Mouse (Mus musculus): ENCODE results near the gene Relch. TPM values are rescaled to one million over a fixed set of nuclear protein-coding genes. Genes with fewer than 3 reads are reported as not detected.

Gene Relch
- total and polyA plus RNA-seq, 2 experiments from 2014 or later = 50.5 to 66.7 TPM

DNA sequence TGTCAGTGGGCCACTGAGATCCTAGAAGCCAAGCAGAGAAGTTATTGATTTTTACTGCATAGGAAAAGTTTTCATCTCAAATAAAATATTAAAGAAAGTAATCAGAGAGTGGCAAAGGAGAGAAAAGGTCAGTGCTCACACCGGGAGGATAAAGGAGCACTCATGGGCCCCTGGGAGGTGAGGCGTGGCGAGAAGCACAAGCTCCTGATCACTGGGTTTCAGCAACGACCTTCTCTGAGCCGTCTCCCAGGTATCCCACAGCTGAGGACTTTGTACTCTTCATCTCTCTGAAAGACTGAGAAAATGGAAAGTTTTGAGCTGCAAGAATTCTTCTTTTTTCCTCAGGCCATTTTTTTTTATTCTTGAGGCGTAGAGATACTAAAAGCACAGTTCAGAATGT, 131.0 kb downstream of the Relch start:
- WGBS = 74% methylated on average over 6 of the region's 6 CpGs
- H3K4me3 ChIP-seq (ENCODE audit: low read depth, low read length) = no peak overlapping the region
- no peaks in the 10 kb centered on the region for H3K4me1 ChIP-seq (ENCODE audit: insufficient read depth, low read length)
- no peak for TF ChIP-seq CTCF (IDR thresholded peaks at IDR 0.05)
- H3K9me3 ChIP-seq (ENCODE audit: low read length) = no peaks in the 10 kb centered on the region
- H3K4me2 ChIP-seq (ENCODE audit: low read depth, low read length, poor library complexity, severe bottlenecking) = no peak overlapping the region
- no peaks in the 10 kb centered on the region for H3K36me3 ChIP-seq (ENCODE audit: insufficient read depth, low read length)
- no peak for ATAC-seq (ENCODE audit: low FRiP score)
- H3K27ac ChIP-seq (ENCODE audit: low read depth, low read length) = no peak overlapping the region
- DNase-seq (ENCODE audit: low spot score) = no peak
- no peak overlapping the region for H3K9ac ChIP-seq (replicated peaks; ENCODE audit: low read length, poor library complexity, severe bottlenecking)
- H3K27me3 ChIP-seq (ENCODE audit: insufficient read depth, low read length) = no peaks in the 10 kb centered on the region

DNA sequence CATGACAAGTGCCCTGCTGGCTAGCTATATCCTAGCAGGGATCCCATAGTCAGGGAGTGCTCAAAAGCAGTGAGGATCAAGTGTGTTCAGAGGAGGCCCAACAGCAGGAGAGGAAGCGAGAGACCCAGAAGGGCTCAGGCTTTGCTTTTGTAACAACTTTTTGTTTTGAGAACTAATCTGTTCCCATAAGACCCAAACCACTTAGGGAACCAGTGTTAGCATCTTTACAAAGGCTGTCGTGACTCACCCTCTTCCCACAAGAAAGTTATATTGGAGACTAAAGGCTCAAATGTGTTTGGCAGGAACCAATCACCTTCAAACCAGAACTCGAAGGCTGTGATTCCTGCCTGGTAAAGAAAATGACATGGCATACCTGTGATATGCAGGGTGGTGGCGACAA, 132.0 kb downstream of the Relch start:
- no peaks in the 10 kb centered on the region for H3K9me3 ChIP-seq (ENCODE audit: low read length)
- no peak overlapping the region for H3K27ac ChIP-seq (ENCODE audit: low read depth, low read length)
- no peaks in the 10 kb centered on the region for H3K36me3 ChIP-seq (ENCODE audit: insufficient read depth, low read length)
- DNase-seq (ENCODE audit: low spot score) (no peak), ATAC-seq (ENCODE audit: low FRiP score) (no peak)
- no peak overlapping the region for H3K4me2 ChIP-seq (ENCODE audit: low read depth, low read length, poor library complexity, severe bottlenecking)
- H3K9ac ChIP-seq (replicated peaks; ENCODE audit: low read length, poor library complexity, severe bottlenecking) = no peak overlapping the region
- H3K4me3 ChIP-seq (ENCODE audit: low read depth, low read length) = no peak overlapping the region
- 83% methylated on average over 4 of the region's 4 CpGs for WGBS
- TF ChIP-seq CTCF (IDR thresholded peaks at IDR 0.05) = no peak
- H3K4me1 ChIP-seq (ENCODE audit: insufficient read depth, low read length) = no peaks in the 10 kb centered on the region
- no peaks in the 10 kb centered on the region for H3K27me3 ChIP-seq (ENCODE audit: insufficient read depth, low read length)

DNA sequence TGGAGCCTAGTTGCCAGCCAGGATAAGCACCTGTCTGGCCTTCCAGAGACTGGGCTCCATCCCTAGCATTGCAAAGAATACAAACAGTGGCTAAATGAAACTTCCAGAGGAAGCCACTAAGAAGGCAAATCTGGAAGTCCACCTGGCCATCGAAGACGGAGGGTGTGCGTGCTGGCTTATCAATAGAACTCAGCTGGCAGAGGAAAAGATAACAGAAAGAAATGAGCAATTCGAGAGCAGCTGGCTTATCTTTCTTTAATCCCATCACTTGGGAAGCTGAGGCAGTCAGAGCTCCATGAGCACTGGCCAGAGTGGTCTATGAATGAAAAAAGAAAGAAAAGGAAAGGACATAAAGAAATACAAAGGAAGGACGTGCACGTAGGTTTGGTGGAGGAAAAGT, 136.9 kb downstream of the Relch start:
- no peak for TF ChIP-seq CTCF (IDR thresholded peaks at IDR 0.05)
- no peaks in the 10 kb centered on the region for H3K36me3 ChIP-seq (ENCODE audit: insufficient read depth, low read length)
- no peak overlapping the region for H3K4me3 ChIP-seq (ENCODE audit: low read depth, low read length)
- WGBS = 82% methylated on average over 6 of the region's 6 CpGs
- no peak overlapping the region for H3K9ac ChIP-seq (replicated peaks; ENCODE audit: low read length, poor library complexity, severe bottlenecking)
- H3K4me1 ChIP-seq (ENCODE audit: insufficient read depth, low read length) = no peaks in the 10 kb centered on the region
- H3K27ac ChIP-seq (ENCODE audit: low read depth, low read length) = no peak overlapping the region
- H3K9me3 ChIP-seq (ENCODE audit: low read length) = no peaks in the 10 kb centered on the region
- DNase-seq (ENCODE audit: low spot score) (no peak), ATAC-seq (ENCODE audit: low FRiP score) (no peak)
- H3K27me3 ChIP-seq (ENCODE audit: insufficient read depth, low read length) = no peaks in the 10 kb centered on the region
- H3K4me2 ChIP-seq (ENCODE audit: low read depth, low read length, poor library complexity, severe bottlenecking) = no peak overlapping the region

- no peak for DNase-seq (ENCODE audit: low spot score)
Observed at GRCm38 (mm10) chr1:105801252-105801651, 137.6 kb downstream of the Relch start.

GRCm38 (mm10) chr1:105802941-105803340, 139.3 kb downstream of the Relch start:
- no peak for TF ChIP-seq CTCF (IDR thresholded peaks at IDR 0.05)
- no peak overlapping the region for H3K4me3 ChIP-seq (ENCODE audit: low read depth, low read length)
- no peak overlapping the region for H3K9ac ChIP-seq (replicated peaks; ENCODE audit: low read length, poor library complexity, severe bottlenecking)
- no peaks in the 10 kb centered on the region for H3K27me3 ChIP-seq (ENCODE audit: insufficient read depth, low read length)
- H3K9me3 ChIP-seq (ENCODE audit: low read length) = no peaks in the 10 kb centered on the region
- no peaks in the 10 kb centered on the region for H3K36me3 ChIP-seq (ENCODE audit: insufficient read depth, low read length)
- DNase-seq (ENCODE audit: low spot score) = no peak
- H3K4me1 ChIP-seq (ENCODE audit: insufficient read depth, low read length) = no peaks in the 10 kb centered on the region
- no peak overlapping the region for H3K27ac ChIP-seq (ENCODE audit: low read depth, low read length)
- WGBS = 80% methylated on average over 6 of the region's 6 CpGs
- ATAC-seq (ENCODE audit: low FRiP score) = no peak
- H3K4me2 ChIP-seq (ENCODE audit: low read depth, low read length, poor library complexity, severe bottlenecking) = no peak overlapping the region

More at GRCm38 (mm10) chr1:105801252-105801651, 137.6 kb downstream of the Relch start:
- no peak for ATAC-seq (ENCODE audit: low FRiP score)
- no peak overlapping the region for H3K4me3 ChIP-seq (ENCODE audit: low read depth, low read length)
- no peak overlapping the region for H3K9ac ChIP-seq (replicated peaks; ENCODE audit: low read length, poor library complexity, severe bottlenecking)
- no peaks in the 10 kb centered on the region for H3K9me3 ChIP-seq (ENCODE audit: low read length)
- no peaks in the 10 kb centered on the region for H3K27me3 ChIP-seq (ENCODE audit: insufficient read depth, low read length)
- no peaks in the 10 kb centered on the region for H3K36me3 ChIP-seq (ENCODE audit: insufficient read depth, low read length)
- no peak for TF ChIP-seq CTCF (IDR thresholded peaks at IDR 0.05)
- H3K4me1 ChIP-seq (ENCODE audit: insufficient read depth, low read length) = no peaks in the 10 kb centered on the region
- H3K4me2 ChIP-seq (ENCODE audit: low read depth, low read length, poor library complexity, severe bottlenecking) = no peak overlapping the region
- H3K27ac ChIP-seq (ENCODE audit: low read depth, low read length) = no peak overlapping the region

DNA sequence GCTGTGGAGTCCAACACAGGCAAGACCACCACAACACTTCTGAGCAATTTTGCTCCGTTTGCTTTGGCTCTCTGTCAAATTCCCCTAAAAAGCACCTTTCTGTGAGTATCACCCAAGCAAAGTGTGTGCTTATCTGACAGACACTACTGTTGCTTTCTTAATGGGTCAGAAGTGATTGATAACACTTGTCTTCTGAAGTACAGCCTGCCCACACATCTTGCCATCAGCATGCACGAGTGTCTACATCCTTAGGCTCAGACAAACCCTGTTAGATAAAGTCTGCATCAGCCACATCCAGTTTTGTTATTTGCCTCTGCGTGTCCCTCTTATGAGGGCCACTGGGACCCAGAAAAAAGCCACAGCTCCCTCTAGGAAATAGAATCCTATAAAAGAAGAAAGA, 140.6 kb downstream of the Relch start:
- no peak overlapping the region for H3K9ac ChIP-seq (replicated peaks; ENCODE audit: low read length, poor library complexity, severe bottlenecking)
- no peak for ATAC-seq (ENCODE audit: low FRiP score)
- H3K36me3 ChIP-seq (ENCODE audit: insufficient read depth, low read length) = no peaks in the 10 kb centered on the region
- H3K4me1 ChIP-seq (ENCODE audit: insufficient read depth, low read length) = no peaks in the 10 kb centered on the region
- H3K27ac ChIP-seq (ENCODE audit: low read depth, low read length) = no peak overlapping the region
- H3K4me2 ChIP-seq (ENCODE audit: low read depth, low read length, poor library complexity, severe bottlenecking) = no peak overlapping the region
- WGBS = 90% methylated on average over 3 of the region's 3 CpGs
- H3K27me3 ChIP-seq (ENCODE audit: insufficient read depth, low read length) = no peaks in the 10 kb centered on the region
- H3K4me3 ChIP-seq (ENCODE audit: low read depth, low read length) = no peak overlapping the region
- H3K9me3 ChIP-seq (ENCODE audit: low read length) = no peaks in the 10 kb centered on the region
- no peak for TF ChIP-seq CTCF (IDR thresholded peaks at IDR 0.05)
- DNase-seq (ENCODE audit: low spot score) = no peak

Other genes starting within 250 kb of the Relch start
- gene Pign, start 184 bp upstream of the Relch start, total RNA-seq (2014; rRNA removed) = 32.4 and 33.5 TPM in 2 replicates
- 5.8 and 6.7 TPM in 2 replicates for gene Pign, start 184 bp upstream of the Relch start, polyA plus RNA-seq (2015; fragmentation: Nextera tagmentation; extraction: Ambion mirVana)
- 2.6 and 3.0 TPM in 2 replicates for gene Tnfrsf11a, start 116.9 kb downstream of the Relch start, total RNA-seq (2014; rRNA removed)
- 0.75 and 1.3 TPM in 2 replicates for gene Tnfrsf11a, start 116.9 kb downstream of the Relch start, polyA plus RNA-seq (2015; fragmentation: Nextera tagmentation; extraction: Ambion mirVana)